Mouse (Mus musculus) left cerebral cortex, adult 2 months (tissue): ENCODE measurements at regions not wholly inside any gene's neighbourhood (a gene's known extent, or its start where the extent isn't known, plus 50 kb on each side); places are given as distances from the start of the nearest gene placed in this dataset.

ENCODE experiments used
- DNase-seq, 2 experiments: peaks; one replicate each; pipeline ENCODE4 v3.0.0; 2021 to 2022; ENCODE audit warnings: low spot score in 2 of 2, mixed read lengths in 1 of 2; ENCODE audit errors: extremely low spot score in 1 of 2
- H3K27ac ChIP-seq: fragments of 200-600 bp; 2 replicates; pipeline ENCODE4 v1.8.1; 2022
- H3K4me3 ChIP-seq: fragments of 200-600 bp; 2 replicates; pipeline ENCODE4 v1.8.1; 2022
- CTCF ChIP-seq: fragments of 200-600 bp; IDR thresholded peaks from 2 replicates; pipeline ENCODE4 v1.8.1; 2022; ENCODE audit warnings: antibody characterized with exemption, mild to moderate bottlenecking, moderate library complexity
- intact Hi-C: fragments of 180-260 bp; cut with DNase I; formaldehyde crosslinking; loops from one replicate; pipeline ENCODE4 v1.15.1; 2025

DNA sequence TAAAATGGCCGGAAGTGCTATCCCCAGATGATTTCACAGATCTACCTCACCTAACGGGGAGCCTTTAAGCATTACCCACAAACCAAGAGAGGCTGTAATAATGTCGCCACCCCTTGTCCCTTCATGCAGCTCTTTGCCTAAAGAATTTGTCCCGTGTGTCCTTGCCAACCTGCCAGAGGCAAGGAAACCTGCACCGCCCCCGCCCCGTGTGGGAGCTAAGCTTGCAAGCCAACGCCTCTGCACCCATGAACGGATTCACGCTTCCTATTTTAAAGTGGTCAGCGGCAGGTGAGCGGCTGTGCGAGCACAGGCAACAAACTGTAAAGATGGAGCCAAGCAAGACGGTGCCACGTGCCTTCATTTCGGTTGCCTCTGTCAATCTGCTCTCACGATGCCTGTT lies 63.1 kb downstream of the Gm11011 start:
- Histone ChIP-seq H3K27ac (no peak overlapping the region), H3K4me3 (no peak overlapping the region)
- no peak for DNase-seq
- intact Hi-C loops, result no loop called here
- no peak for TF ChIP-seq CTCF

GRCm38 (mm10) chr2:169519941-169520340 lies 67.6 kb downstream of the Gm11011 start:
- Histone ChIP-seq H3K27ac (no peak overlapping the region), H3K4me3 (no peak overlapping the region)
- intact Hi-C loops, result no loop called here
- no peak for DNase-seq
- TF ChIP-seq CTCF, result no peak

DNA sequence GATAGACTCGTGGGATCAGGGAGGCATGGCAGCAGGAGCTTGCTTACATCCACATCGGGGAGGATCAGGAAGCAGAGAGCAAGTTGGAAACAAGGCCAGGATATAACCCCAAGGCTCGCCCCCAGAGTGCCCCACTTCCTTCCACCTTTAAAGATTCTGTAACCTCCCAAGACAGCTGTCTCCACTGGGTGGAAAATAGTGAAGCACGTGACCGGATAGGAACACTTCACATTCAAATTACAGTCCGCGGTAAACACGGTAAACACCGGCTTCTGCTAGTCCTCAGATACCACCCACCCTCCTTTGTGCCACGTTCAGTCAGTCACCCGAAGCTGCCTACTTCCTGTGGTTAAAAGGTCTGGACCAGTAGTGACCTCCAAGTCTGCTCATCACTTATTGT lies 72.2 kb downstream of the Gm11011 start:
- TF ChIP-seq CTCF, result no peak
- no peak for DNase-seq

GRCm38 (mm10) chr2:169510741-169511140 lies 76.8 kb downstream of the Gm11011 start:
- intact Hi-C loops, result no loop called here
- Histone ChIP-seq H3K27ac (no peak overlapping the region), H3K4me3 (no peak overlapping the region)
- TF ChIP-seq CTCF, result no peak
- DNase-seq, result no peak

More for the DNA sequence above, 72.2 kb downstream of the Gm11011 start:
- intact Hi-C loops, result no loop called here
- no peak overlapping the region for H3K27ac ChIP-seq
- no peak overlapping the region for H3K4me3 ChIP-seq

- intact Hi-C loops, result no loop called here
- no peak for TF ChIP-seq CTCF
Measured at GRCm38 (mm10) chr2:169509406-169509805, 78.1 kb downstream of the Gm11011 start.

DNA sequence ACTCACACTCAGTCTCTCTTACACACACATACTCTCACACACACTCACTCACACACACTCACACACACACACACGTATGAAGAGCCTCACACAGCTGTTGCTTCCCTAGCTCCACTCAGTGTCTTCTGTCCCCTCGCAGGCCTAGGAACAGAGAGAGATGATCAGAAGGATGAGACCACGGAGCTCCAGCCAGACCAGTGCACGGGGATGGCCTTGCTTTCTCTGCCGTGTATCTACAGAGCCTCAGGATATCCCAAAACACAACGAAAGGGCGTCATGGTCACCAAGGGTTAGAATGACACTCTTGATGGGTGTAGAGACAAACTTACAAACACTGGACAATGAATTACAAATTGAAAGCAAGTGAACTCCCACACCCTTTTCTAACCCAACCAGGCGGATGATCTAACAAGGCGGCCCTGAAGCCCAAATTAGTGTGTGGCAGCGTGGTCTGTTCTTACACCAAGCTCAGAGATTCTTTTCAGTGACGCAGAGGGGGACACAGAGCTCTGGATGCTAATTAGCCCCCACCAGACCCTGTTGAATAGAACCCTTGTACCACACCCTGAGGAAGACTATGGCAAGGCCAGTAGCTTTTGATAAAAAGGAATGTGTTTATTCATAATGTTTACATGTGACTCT lies 83.0 kb downstream of the Gm11011 start:
- no peak overlapping the region for H3K4me3 ChIP-seq
- no peak for TF ChIP-seq CTCF
- DNase-seq, result no peak
- intact Hi-C loops, result no loop called here
- H3K27ac ChIP-seq, result no peak overlapping the region

More at GRCm38 (mm10) chr2:169509406-169509805, 78.1 kb downstream of the Gm11011 start:
- Histone ChIP-seq H3K27ac (no peak overlapping the region), H3K4me3 (no peak overlapping the region)
- no peak for DNase-seq

DNA sequence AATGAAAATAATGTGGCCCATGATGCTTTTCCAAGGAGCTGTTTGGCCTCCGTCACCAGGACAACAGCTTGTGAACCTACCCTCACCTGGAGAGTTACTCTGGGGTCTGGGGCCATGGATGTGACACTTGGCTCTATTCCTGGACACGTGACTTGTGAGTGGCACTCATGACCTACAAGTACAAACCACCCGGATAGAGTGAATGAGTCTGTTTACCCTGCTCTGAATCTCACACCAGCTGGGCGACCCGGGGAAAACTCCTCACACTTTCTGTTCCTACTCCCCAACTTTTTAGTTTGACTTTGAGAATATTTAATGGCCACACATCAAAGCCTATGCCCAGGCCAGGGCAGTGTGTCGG lies 84.0 kb downstream of the Gm11011 start:
- Histone ChIP-seq H3K27ac (no peak overlapping the region), H3K4me3 (no peak overlapping the region)
- no peak for TF ChIP-seq CTCF
- intact Hi-C loops, result no loop called here
- no peak for DNase-seq

GRCm38 (mm10) chr2:169502717-169503597 lies 84.6 kb downstream of the Gm11011 start:
- no peak for DNase-seq
- no peak overlapping the region for H3K4me3 ChIP-seq
- H3K27ac ChIP-seq, result no peak overlapping the region
- intact Hi-C loops, result no loop called here
- no peak for TF ChIP-seq CTCF

DNA sequence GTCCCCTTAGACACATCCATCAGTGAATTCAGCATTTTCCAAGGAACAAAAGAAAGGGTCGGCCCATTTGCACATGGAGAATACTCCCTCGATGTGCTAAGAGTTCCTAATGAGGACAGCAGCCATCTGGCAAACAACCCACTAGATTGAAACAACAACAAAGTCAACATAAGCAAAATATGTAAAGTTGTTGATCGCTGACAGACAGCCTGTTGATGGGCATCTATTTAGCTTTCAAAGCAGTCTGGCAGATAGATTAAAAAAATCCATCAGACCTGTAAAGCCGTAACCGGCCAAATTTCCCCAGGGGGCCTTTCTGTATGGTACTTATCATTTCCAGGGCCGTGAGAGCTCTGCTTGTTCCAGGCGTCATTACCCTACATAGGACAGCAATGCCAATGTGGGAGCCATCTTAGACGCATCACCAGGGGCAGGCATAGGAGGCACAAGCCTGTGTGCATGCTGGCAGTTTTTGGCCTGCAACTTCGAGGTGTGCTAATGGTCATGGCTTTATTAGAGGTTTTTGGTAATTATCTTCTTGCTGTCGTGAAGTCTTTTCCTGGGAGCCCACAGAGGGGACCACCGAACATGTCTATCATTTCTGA lies 85.7 kb downstream of the Gm11011 start:
- no peak overlapping the region for H3K27ac ChIP-seq

GRCm38 (mm10) chr2:169495368-169495767 lies 92.2 kb downstream of the Gm11011 start:
- Histone ChIP-seq H3K4me3 (no peak overlapping the region), H3K27ac (no peak overlapping the region)
- DNase-seq, result no peak
- no peak for TF ChIP-seq CTCF
- intact Hi-C loops, result no loop called here

More for the DNA sequence above, 85.7 kb downstream of the Gm11011 start:
- TF ChIP-seq CTCF, result no peak
- DNase-seq, result no peak
- intact Hi-C loops, result no loop called here
- no peak overlapping the region for H3K4me3 ChIP-seq

DNA sequence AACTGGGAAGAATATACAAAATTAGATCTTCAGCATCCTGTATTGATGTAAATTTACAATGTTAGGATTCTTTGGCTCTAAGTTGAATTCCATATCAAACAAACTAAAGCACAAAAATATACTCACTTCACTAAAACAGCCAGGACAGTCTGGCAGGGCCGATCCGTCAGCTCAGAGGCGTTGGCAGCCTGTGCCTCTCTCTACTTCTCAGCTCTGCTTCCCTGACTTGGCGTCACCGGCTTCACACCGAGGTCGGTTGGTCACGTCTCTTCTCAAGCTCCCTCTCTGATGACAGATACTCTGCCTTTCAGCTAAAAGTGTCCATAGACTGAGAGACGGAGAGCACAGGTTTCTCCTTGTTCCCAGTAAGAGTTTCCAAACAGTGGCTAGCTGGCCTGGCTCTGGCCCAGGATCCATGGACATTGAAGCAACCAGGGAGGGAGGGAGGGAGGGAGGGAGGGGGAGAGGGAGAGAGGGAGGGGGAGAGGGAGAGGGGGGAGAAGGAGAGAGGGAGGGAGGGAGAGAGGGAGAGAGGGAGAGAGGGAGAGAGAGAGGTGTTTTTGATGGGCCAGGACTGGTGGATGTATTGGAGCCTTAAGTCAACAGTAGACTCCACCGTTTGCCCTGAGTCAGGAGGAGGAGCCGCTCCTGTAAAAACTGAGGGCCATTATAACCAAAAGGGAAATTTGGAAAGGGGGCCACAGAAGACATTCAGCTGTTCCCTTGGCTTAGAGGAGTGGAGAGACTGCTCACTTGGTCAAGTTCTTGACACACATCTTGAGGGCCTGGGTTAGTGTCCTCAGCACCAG lies 92.8 kb downstream of the Gm11011 start:
- H3K27ac ChIP-seq, result no peak overlapping the region
- no peak for DNase-seq
- intact Hi-C loops, result no loop called here
- no peak overlapping the region for H3K4me3 ChIP-seq
- no peak for TF ChIP-seq CTCF
